Mouse (Mus musculus): ENCODE measurements at regions not wholly inside any gene's neighbourhood (a gene's known extent, or its start where the extent isn't known, plus 50 kb on each side); places are given as distances from the start of the nearest gene placed in this dataset.
"Not testable (repeated sequence)": the region's sequence is repeated elsewhere in the genome, so short reads cannot be mapped to it uniquely, and the experiment has no call there.

- in situ Hi-C loops (cut with MboI; ENCODE audit: low pct_unique_long_range_greater_than_20kb) = no loop called here
- CTCF ChIA-PET = no interaction called here
- POLR2A ChIA-PET = no interaction called here
- no peak for TF ChIP-seq CTCF (IDR thresholded peaks at IDR 0.05)
- no peak for DNase-seq (ENCODE audit: low read depth, low spot score)
- no peak for ATAC-seq
- H3K27me3 ChIP-seq = no peaks in the 10 kb centered on the region
Measured at GRCm38 (mm10) chr13:69129056-69129620, 129.8 kb upstream of the Adcy2 start.

GRCm38 (mm10) chr13:69127522-69127921, 128.2 kb upstream of the Adcy2 start:
- H3K27me3 ChIP-seq = no peaks in the 10 kb centered on the region
- CTCF ChIA-PET = no interaction called here
- POLR2A ChIA-PET = no interaction called here
- in situ Hi-C loops (cut with MboI; ENCODE audit: low pct_unique_long_range_greater_than_20kb) = no loop called here
- no peak for TF ChIP-seq CTCF (IDR thresholded peaks at IDR 0.05)
- ATAC-seq (no peak), DNase-seq (ENCODE audit: low read depth, low spot score) (no peak)

GRCm38 (mm10) chr13:69118743-69119142, 119.4 kb upstream of the Adcy2 start:
- H3K27me3 ChIP-seq; CTCF ChIA-PET; POLR2A ChIA-PET; ATAC-seq; DNase-seq (ENCODE audit: low read depth, low spot score); in situ Hi-C loops (cut with MboI; ENCODE audit: low pct_unique_long_range_greater_than_20kb): not testable (repeated sequence)

- POLR2A ChIA-PET = no interaction called here
- no peak for TF ChIP-seq CTCF (IDR thresholded peaks at IDR 0.05)
Measured at GRCm38 (mm10) chr13:69109168-69109567, 109.8 kb upstream of the Adcy2 start.

GRCm38 (mm10) chr13:69086613-69087012, 87.3 kb upstream of the Adcy2 start:
- ATAC-seq = no peak
- in situ Hi-C loops (cut with MboI; ENCODE audit: low pct_unique_long_range_greater_than_20kb) = loop anchor here (25.0 kb wide), 1 partner anchor 474 kb away; no protein-coding TSS in a partner anchor
- TF ChIP-seq CTCF (IDR thresholded peaks at IDR 0.05) = peak; percentile 50
- ChIA-PET POLR2A (no interaction called here), CTCF (interaction anchor here (0.7 to 1.2 kb wide), 3 partner anchors 9 to 485 kb away, joined by 3 to 8 read pairs (median 4); no protein-coding TSS in a partner anchor)
- DNase-seq (ENCODE audit: low read depth, low spot score) = peak; percentile 10
- H3K27me3 ChIP-seq = no peaks in the 10 kb centered on the region

More at GRCm38 (mm10) chr13:69109168-69109567, 109.8 kb upstream of the Adcy2 start:
- ATAC-seq (no peak), DNase-seq (ENCODE audit: low read depth, low spot score) (no peak)
- CTCF ChIA-PET = no interaction called here
- H3K27me3 ChIP-seq = no peaks in the 10 kb centered on the region
- in situ Hi-C loops (cut with MboI; ENCODE audit: low pct_unique_long_range_greater_than_20kb) = no loop called here

- no peak for DNase-seq (ENCODE audit: low read depth, low spot score)
- no peaks in the 10 kb centered on the region for H3K27me3 ChIP-seq
- no peak for TF ChIP-seq CTCF (IDR thresholded peaks at IDR 0.05)
- in situ Hi-C loops (cut with MboI; ENCODE audit: low pct_unique_long_range_greater_than_20kb) = no loop called here
- ChIA-PET POLR2A (no interaction called here), CTCF (interaction anchor here (1.3 kb wide), 1 partner anchor 15 kb away, joined by 3 read pairs; no protein-coding TSS in a partner anchor)
- no peak for ATAC-seq
Measured at GRCm38 (mm10) chr13:69070336-69070735, 71.0 kb upstream of the Adcy2 start.

- no peaks in the 10 kb centered on the region for H3K27me3 ChIP-seq
- CTCF ChIA-PET = interaction anchor here (1.3 kb wide), 1 partner anchor 15 kb away, joined by 3 read pairs; no protein-coding TSS in a partner anchor
- no peak for TF ChIP-seq CTCF (IDR thresholded peaks at IDR 0.05)
- ATAC-seq (no peak), DNase-seq (ENCODE audit: low read depth, low spot score) (no peak)
- in situ Hi-C loops (cut with MboI; ENCODE audit: low pct_unique_long_range_greater_than_20kb) = no loop called here
- POLR2A ChIA-PET = no interaction called here
Measured at GRCm38 (mm10) chr13:69069817-69070216, 70.5 kb upstream of the Adcy2 start.

GRCm38 (mm10) chr13:69066636-69067035, 67.3 kb upstream of the Adcy2 start:
- H3K27me3 ChIP-seq = no peaks in the 10 kb centered on the region
- ChIA-PET CTCF (interaction anchor here (2.0 kb wide), 1 partner anchor 20 kb away, joined by 4 read pairs; no protein-coding TSS in a partner anchor), POLR2A (no interaction called here)
- DNase-seq (ENCODE audit: low read depth, low spot score) (no peak), ATAC-seq (no peak)
- TF ChIP-seq CTCF (IDR thresholded peaks at IDR 0.05) = no peak
- in situ Hi-C loops (cut with MboI; ENCODE audit: low pct_unique_long_range_greater_than_20kb) = no loop called here

GRCm38 (mm10) chr13:69065285-69065684, 65.9 kb upstream of the Adcy2 start:
- DNase-seq (ENCODE audit: low read depth, low spot score) (no peak), ATAC-seq (no peak)
- ChIA-PET CTCF (interaction anchor here (2.0 kb wide), 1 partner anchor 22 kb away, joined by 4 read pairs; no protein-coding TSS in a partner anchor), POLR2A (no interaction called here)
- H3K27me3 ChIP-seq = no peaks in the 10 kb centered on the region
- in situ Hi-C loops (cut with MboI; ENCODE audit: low pct_unique_long_range_greater_than_20kb) = no loop called here
- TF ChIP-seq CTCF (IDR thresholded peaks at IDR 0.05) = no peak

GRCm38 (mm10) chr13:69062692-69063233, 63.4 kb upstream of the Adcy2 start:
- TF ChIP-seq CTCF (IDR thresholded peaks at IDR 0.05) = no peak
- CTCF ChIA-PET = no interaction called here
- no peaks in the 10 kb centered on the region for H3K27me3 ChIP-seq
- in situ Hi-C loops (cut with MboI; ENCODE audit: low pct_unique_long_range_greater_than_20kb) = no loop called here
- POLR2A ChIA-PET = no interaction called here
- DNase-seq (ENCODE audit: low read depth, low spot score) (no peak), ATAC-seq (no peak)

- POLR2A ChIA-PET = no interaction called here
- CTCF ChIA-PET = no interaction called here
- TF ChIP-seq CTCF (IDR thresholded peaks at IDR 0.05) = no peak
- in situ Hi-C loops (cut with MboI; ENCODE audit: low pct_unique_long_range_greater_than_20kb) = no loop called here
- DNase-seq (ENCODE audit: low read depth, low spot score) = no peak
- no peaks in the 10 kb centered on the region for H3K27me3 ChIP-seq
- no peak for ATAC-seq
Measured at GRCm38 (mm10) chr13:69061436-69061835, 62.1 kb upstream of the Adcy2 start.

All from Patski (cell line).